Mouse (Mus musculus) small intestine, adult 2 months (tissue): ENCODE measurements at regions not wholly inside any gene's neighbourhood (a gene's known extent, or its start where the extent isn't known, plus 50 kb on each side); places are given as distances from the start of the nearest gene placed in this dataset.

Source experiments
- H3K27ac ChIP-seq: fragments of 200-500 bp; 2 replicates; pipeline ENCODE4 v1.5.1; 2012; ENCODE audit warnings: low read depth, low read length, control low read depth, inconsistent platforms; ENCODE audit not compliant: insufficient read depth
- H3K27me3 ChIP-seq: fragments of 200-500 bp; 2 replicates; pipeline ENCODE4 v1.6.1; 2012; ENCODE audit warnings: mild to moderate bottlenecking, moderate library complexity, low read length, inconsistent platforms; ENCODE audit not compliant: control insufficient read depth, insufficient read depth
- H3K36me3 ChIP-seq: fragments of 200-500 bp; 2 replicates; pipeline ENCODE4 v1.6.1; 2012; ENCODE audit warnings: mild to moderate bottlenecking, low read length, control low read depth, inconsistent platforms; ENCODE audit not compliant: control insufficient read depth, insufficient read depth
- H3K4me1 ChIP-seq: fragments of 200-500 bp; 2 replicates; pipeline ENCODE4 v1.6.1; 2012; ENCODE audit warnings: low read length, inconsistent platforms, mixed read lengths; ENCODE audit not compliant: control insufficient read depth, insufficient read depth, insufficient read length
- H3K4me3 ChIP-seq: fragments of 200-500 bp; 2 replicates; pipeline ENCODE4 v1.5.1; 2012; ENCODE audit warnings: low read depth, mild to moderate bottlenecking, control low read depth, inconsistent platforms, low read length, moderate library complexity
- CTCF ChIP-seq: fragments of 200-500 bp; IDR thresholded peaks from 2 replicates; pipeline ENCODE4 v1.5.1; 2012; ENCODE audit warnings: low read depth, mild to moderate bottlenecking, control low read depth, inconsistent platforms, low read length, moderate library complexity, mixed read lengths; ENCODE audit not compliant: insufficient replicate concordance, insufficient read length; ENCODE audit errors: extremely low read depth
- POLR2A ChIP-seq: fragments of 200-500 bp; IDR thresholded peaks from 2 replicates; pipeline ENCODE4 v1.6.1; 2012; ENCODE audit warnings: low read depth, mild to moderate bottlenecking, control low read depth, inconsistent platforms, low read length, moderate library complexity
- WGBS: fragments of 180-500 bp; shearing (Covaris S2); methylation state at CpG from one replicate; pipeline ENCODE4 v1.1.7; 2018; 5-methylcytosine and 5-hydroxymethylcytosine counted together

DNA sequence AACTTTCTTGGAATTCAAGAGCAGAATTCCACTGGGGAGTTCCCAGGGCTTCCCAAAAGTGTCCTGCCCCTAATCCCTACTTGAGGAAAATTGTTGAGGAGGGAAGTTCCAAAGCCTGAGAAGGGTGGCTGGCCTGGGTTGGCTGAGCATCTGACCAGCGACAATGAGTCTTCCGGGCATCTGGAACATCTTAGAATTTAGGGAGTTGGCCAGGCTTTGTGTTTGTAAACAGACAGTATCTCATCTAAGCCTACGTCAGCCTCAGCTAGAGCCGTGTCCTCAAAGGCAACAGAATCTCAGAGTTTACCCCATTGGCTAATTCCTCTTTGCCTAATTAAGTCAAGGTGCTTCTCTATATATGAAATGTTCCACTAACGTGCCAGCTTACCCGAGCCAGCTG lies 141.6 kb downstream of the Dll1 start:
- TF ChIP-seq POLR2A (no peak), CTCF (no peak)
- H3K27ac ChIP-seq = no peak overlapping the region
- no peaks in the 10 kb centered on the region for H3K4me1 ChIP-seq
- no peak overlapping the region for H3K4me3 ChIP-seq
- H3K27me3 ChIP-seq = 0 out of 2 replicates have a peak, but pooled peaks cover 3% of the 10 kb centered on the region
- 78% methylated on average over 6 of the region's 6 CpGs for WGBS
- no peaks in the 10 kb centered on the region for H3K36me3 ChIP-seq

DNA sequence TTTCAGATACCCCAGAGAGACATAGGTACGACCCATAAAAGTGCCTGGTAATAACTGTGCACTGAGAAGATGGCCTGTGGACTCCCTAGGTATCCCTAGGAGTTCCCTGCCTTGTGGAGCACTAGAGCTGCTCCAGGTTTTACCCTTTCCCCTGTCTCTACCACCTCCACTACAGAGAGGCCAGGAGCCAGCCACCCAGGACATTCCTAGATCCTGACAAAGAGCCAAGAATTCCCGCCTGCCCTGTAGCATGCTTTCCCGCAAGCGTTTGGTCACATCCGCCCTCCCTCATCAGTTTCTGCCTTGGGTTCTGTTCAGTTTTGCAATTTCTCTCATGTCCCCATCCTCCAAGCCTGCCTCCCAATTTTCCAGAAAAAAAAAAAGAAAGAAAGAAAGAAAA lies 145.5 kb downstream of the Dll1 start:
- H3K27me3 ChIP-seq = 0 out of 2 replicates have a peak, but pooled peaks cover 3% of the 10 kb centered on the region
- no peaks in the 10 kb centered on the region for H3K36me3 ChIP-seq
- WGBS = 36% methylated on average over 5 of the region's 5 CpGs
- H3K4me1 ChIP-seq = no peaks in the 10 kb centered on the region
- TF ChIP-seq CTCF (no peak), POLR2A (no peak)
- no peak overlapping the region for H3K27ac ChIP-seq
- H3K4me3 ChIP-seq = no peak overlapping the region

DNA sequence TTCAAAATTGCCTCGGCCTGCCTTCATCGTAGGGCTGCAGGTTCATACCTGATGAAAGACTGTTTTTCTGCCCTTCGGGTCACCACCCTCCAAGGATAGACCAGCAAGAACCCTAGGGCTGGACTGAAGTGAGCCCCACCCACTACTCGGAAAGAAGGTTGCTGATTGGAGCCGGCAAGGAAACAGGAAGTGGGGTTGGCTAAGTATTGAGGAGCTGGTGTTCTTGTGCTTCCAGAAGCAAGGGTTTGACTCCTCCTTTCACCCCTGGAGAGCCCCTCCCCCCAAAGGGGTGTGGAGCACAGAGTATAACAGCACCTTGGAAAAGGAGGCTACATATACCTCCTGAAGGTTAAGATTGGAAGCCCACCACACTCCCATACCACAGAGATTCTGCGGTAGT lies 147.5 kb downstream of the Dll1 start:
- no peak for TF ChIP-seq POLR2A
- TF ChIP-seq CTCF = no peak
- no peaks in the 10 kb centered on the region for H3K27me3 ChIP-seq
- H3K27ac ChIP-seq = no peak overlapping the region
- WGBS = 84% methylated on average over 6 of the region's 6 CpGs
- no peak overlapping the region for H3K4me3 ChIP-seq
- no peaks in the 10 kb centered on the region for H3K36me3 ChIP-seq
- H3K4me1 ChIP-seq = no peaks in the 10 kb centered on the region

DNA sequence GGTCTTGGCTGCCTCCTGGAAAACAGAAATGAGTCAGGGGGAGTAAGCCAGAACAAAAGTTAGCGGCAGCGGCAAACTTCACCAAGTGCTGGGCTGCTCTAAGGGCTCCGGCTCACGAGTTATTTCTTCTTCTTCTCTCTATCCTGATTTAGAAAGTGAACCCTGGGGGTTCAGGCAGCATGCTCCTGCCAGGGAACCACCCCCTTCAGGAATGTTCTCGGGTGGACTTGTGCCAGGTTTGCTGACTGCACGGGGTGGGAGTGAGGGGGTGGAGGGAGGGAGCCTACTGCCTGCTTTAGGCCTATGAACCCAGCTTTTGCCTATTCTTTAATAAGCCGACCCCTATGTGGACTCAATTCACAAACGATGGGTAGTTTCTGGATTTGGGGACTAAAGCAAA lies 148.6 kb downstream of the Dll1 start:
- Histone ChIP-seq H3K27me3 (no peaks in the 10 kb centered on the region), H3K27ac (no peak overlapping the region), H3K4me1 (no peaks in the 10 kb centered on the region), H3K36me3 (no peaks in the 10 kb centered on the region), H3K4me3 (no peak overlapping the region)
- WGBS = 73% methylated on average over 8 of the region's 8 CpGs
- no peak for TF ChIP-seq CTCF
- no peak for TF ChIP-seq POLR2A

DNA sequence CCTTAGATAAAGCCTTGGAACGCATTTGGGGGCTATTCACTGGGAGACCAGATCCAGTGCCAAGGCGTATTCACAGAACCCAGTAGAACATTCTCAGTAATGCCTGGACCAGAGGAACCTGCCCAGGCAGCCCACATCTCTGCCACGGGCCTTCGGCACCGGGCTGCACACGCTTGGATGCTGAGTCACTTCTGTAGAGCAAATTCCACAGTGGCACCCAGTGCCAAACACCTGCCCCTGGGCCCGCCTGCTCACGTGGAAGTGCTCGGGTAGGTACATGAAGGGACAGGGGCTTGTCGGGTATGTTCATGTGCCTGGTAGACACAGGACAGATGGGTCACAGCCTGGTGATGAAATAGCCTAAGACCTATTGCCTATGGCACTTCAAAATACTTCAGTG lies 152.8 kb downstream of the Dll1 start:
- Histone ChIP-seq H3K4me3 (no peak overlapping the region), H3K27ac (no peak overlapping the region), H3K27me3 (no peaks in the 10 kb centered on the region), H3K36me3 (no peaks in the 10 kb centered on the region), H3K4me1 (no peaks in the 10 kb centered on the region)
- 91% methylated on average over 10 of the region's 10 CpGs for WGBS
- TF ChIP-seq CTCF (no peak), POLR2A (no peak)

DNA sequence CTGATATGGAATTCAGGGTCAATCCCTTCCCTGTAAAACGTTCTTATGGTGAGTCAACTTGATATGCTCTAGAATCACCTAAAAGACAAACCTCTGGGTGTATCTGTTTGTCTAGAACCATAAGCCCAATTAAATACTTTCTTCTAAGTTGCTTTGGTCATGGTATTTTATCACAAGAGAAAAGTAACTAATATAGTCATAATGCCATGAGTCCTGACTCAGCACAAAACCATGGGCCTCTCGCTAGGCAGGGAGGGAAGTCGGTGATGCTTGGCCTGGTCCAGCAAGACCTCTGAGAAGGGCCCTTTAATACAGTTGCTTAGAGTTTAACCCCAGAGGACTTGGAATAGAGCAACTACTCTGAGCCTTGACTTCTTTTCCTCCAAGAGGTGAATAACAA lies 153.7 kb downstream of the Dll1 start:
- TF ChIP-seq POLR2A (no peak), CTCF (no peak)
- no peak overlapping the region for H3K4me3 ChIP-seq
- 81% methylated on average over 3 of the region's 3 CpGs for WGBS

DNA sequence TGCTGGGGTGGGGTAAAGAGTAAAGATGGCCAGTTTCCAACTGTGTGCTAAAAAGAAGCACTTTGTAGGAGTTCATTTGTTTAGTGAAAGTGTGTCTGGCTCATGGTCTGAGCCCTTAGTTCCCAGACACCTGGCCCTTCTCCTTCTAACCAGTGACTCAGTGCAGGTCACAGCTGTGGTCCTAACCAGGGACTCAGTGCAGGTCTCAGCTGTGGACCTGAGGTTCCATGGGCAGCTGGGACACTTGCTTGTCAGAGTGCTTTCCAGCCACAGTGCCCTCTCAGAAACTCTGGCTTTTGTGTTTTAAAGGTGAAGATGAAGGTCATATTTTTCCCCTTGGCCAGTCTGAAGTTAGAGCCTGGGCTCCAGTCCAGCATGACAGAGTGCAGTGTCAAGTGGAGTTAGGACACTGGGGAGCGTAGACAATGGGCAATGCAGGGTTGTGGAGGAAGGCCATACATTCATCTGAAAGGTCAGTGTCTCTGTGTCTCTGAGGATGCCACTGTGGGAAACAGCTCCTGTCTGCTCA lies 162.5 kb downstream of the Dll1 start:
- TF ChIP-seq CTCF = no peak
- no peak for TF ChIP-seq POLR2A
- WGBS = 92% methylated on average over 1 of the region's 1 CpGs
- no peaks in the 10 kb centered on the region for H3K27me3 ChIP-seq

More for the DNA sequence above, 153.7 kb downstream of the Dll1 start:
- no peak overlapping the region for H3K27ac ChIP-seq
- H3K36me3 ChIP-seq = no peaks in the 10 kb centered on the region
- no peaks in the 10 kb centered on the region for H3K27me3 ChIP-seq
- no peaks in the 10 kb centered on the region for H3K4me1 ChIP-seq

More for the DNA sequence above, 162.5 kb downstream of the Dll1 start:
- no peaks in the 10 kb centered on the region for H3K4me1 ChIP-seq
- H3K4me3 ChIP-seq = no peak overlapping the region
- no peaks in the 10 kb centered on the region for H3K36me3 ChIP-seq
- H3K27ac ChIP-seq = no peak overlapping the region
